Mouse (Mus musculus) granulocyte monocyte progenitor cell, adult 5-6 weeks (primary cell): ENCODE measurements around the gene B230118H07Rik. TPM values are rescaled to one million over a fixed set of nuclear protein-coding genes. Genes with fewer than 3 reads are reported as not detected.
"Not testable (repeated sequence)": the region's sequence is repeated elsewhere in the genome, so short reads cannot be mapped to it uniquely, and the experiment has no call there.

Experiments used
- ATAC-seq: replicated peaks from 2 replicates; pipeline ENCODE4 v1.8.0; 2016; ENCODE audit warnings: mild to moderate bottlenecking, moderate TSS enrichment, inconsistent platforms; ENCODE audit not compliant: poor library complexity, severe bottlenecking
- total RNA-seq, 2 experiments: library from RNA; stranded (forward) in 1 of 2; stranded (reverse) in 1 of 2; fragments of 200-712, 200-1000 nt in 1 of 2; fragments of >200 nt in 1 of 2; fragmentation: Nextera tagmentation in 1 of 2; gene quantifications; 2 replicates each; pipeline ENCODE4 v1.2.3; 2014 to 2017

Gene B230118H07Rik
- total RNA-seq, 2 experiments from 2014 or later, result 110 to 126 TPM

DNA sequence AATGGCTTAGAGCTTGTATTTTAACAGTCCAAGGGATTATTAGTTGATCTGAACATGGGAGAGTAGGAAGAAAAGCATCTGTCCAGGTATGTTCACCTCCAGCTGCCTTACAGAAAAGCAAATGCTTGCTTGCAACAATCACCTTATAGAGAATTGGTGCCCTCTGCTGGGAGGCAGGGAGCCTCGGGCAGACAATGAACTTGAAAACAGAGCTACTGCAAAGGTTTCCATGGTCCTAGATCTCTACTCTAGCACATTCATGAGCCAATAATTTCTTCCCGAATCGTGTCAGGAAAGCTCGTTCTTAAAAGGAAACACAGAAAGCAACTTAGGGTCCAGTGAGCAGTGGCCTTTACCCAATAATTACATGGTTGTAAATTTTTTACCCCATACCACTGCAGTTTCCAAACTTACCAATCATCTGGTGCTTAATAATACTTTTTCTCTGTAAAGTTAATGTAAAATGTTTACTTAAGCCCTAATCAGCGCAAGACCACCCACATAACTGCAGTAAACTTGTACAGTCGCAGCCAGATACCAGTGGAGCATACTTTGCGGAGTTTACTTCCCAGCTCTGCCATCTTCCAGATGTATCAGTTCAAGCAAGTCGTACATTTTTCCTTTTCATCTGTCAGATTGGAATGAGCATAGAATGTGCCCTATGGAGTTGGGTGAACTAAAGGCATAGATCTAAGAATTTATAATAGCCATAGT is 105.5 kb downstream of the B230118H07Rik start:
- no peak for ATAC-seq

DNA sequence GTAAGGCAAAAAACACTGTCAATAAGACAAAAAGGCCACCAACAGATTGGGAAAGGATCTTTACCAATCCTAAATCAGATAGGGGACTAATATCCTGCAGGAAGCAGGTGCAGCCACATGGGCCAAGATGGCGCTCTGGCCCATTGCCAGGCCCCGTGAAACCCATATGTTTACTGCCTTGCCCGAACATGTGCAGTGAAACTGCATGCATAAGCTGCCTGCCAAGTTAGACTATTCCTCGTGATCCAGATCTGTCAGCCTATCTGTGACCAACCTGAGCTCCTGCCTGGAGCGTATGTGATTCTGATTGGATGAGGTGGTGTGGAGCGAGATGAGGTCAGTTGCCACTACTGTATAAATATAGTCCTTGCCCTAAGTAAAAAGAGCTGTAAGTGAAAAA is 112.4 kb downstream of the B230118H07Rik start:
- ATAC-seq, result not testable (repeated sequence)

DNA sequence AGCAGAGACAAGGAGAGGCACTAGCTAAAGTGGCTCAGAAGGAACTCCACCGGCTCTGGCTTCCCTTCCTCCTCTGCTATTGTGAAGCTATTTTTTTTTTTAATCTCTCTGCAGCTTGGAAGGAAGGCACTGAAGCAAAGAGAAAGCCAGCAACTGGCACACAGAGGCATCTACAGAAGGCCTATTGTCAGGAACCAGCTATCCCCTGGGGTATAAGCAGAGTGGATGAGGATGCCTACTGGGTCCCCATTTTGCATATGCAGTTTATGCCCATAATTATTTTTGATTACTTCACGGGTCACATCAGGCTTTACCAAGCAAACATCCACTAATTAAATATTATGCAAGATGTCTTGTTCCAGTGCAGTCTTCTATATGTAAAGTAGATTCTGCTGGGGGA is 115.6 kb downstream of the B230118H07Rik start:
- no peak for ATAC-seq

DNA sequence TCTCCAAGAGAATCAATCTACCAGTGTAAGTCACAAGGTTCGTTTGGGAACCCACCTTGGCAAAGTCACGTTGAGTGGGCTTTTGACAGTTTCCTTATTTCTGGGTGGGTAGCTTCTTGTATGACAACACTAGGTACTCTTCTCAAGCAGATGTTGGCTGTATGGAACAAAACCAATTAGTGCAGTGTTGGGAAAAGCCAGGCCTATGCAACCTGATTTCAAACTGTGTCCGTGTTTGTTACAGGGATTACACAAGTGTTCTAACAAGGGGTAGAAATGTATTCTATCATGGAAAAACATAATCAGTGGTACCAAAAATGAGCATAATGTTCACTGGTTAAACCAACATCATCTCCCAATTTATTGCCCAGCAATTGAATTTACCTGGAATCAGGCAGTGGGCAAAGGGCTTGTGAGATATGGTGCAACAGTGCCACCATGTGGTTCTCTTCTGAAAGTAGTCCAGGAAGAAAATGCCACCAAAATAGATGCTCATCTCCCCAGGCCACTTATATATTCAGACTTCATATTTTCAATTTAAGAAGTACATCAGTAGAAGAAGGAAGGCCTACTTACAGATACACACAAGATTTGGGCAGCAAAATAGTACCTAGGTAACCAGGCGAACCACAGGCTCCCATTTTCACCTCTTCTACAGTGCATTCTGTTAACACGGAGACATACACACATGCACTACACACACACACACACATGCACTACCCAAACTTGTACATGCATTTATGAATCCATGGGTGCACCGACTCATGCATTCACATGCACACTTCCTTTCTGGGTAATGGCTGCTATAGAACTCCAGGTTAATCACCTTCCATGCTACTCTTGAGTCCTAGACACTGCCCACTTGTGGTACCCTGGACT is 123.6 kb downstream of the B230118H07Rik start:
- 0 out of 2 replicates have a peak, but pooled peaks have one; percentile 42 for ATAC-seq

DNA sequence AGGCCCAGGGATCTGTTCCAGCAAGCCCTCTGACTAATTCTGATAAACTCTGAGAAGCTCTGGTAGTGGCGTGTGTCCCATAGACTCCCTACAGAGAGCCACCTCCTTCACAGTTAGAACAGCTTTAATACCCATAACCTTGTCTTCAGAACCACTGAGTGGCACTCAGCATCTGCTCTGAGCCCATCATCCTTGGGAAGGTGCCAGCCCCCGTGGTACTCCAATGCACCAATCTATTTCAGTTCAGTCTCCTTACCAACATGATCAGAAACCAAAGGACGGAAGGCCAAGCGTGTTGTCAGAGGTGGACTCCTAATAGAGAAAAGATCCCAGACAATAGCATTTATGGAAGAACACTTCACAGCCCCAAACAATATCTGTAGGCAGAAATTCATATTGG is 124.2 kb downstream of the B230118H07Rik start:
- no peak for ATAC-seq

DNA sequence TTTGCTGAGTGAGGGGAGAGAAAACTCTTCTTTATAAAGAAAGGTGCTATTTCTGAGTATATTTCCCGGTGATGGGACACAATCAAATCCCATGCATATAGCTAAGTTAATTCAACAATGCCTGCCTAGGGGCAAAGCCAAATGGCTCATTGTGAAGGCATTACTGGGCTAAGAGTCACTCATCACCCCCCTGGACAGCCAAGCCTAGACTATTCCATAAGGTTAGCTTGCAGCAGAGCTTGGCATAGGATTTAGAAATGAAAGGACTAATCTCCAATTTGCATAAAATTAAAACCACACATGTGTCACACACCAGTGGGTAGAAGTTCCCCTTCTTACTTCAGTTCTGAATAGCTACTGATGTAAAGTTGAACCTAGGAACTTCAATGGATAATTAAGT is 128.8 kb downstream of the B230118H07Rik start:
- no peak for ATAC-seq

DNA sequence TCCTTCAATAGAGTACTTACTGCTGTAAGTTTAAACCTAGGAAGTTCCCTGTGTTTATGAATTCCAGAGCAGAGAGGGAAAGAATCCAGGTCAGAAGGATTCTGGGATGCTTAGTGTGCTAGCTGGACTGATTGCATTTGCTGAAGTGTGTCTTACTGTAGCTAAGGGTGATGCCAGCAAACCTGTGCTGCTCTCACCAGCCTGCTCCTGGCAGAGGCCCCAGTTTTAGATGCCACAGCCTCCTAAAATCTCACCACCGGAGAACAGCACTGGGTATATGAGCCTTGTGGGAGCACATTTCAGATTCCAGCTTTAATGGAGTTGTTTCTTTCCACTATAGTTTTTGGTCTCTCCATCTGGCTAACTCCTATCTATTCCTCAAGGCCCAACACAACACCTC is 129.4 kb downstream of the B230118H07Rik start:
- ATAC-seq, result no peak

Other genes with a start within 250 kb of the B230118H07Rik start
- 0.26 and 2.9 TPM in 2 replicates for gene Rag2, start 24.8 kb downstream of the B230118H07Rik start, total RNA-seq (2014; fragmentation: Nextera tagmentation)
- 0.52 and 0.90 TPM in 2 replicates for gene Rag2, start 24.8 kb downstream of the B230118H07Rik start, total RNA-seq (2017)
- not detected in 2 replicates for gene Rag1, start within 50 bp of the B230118H07Rik start, total RNA-seq (2014; fragmentation: Nextera tagmentation)
- not detected in 2 replicates for gene Rag1, start within 50 bp of the B230118H07Rik start, total RNA-seq (2017)
- gene Traf6, start 28.9 kb upstream of the B230118H07Rik start, total RNA-seq (2014; fragmentation: Nextera tagmentation), result 21.6 and 21.9 TPM in 2 replicates
- 15.3 and 22.9 TPM in 2 replicates for gene Traf6, start 28.9 kb upstream of the B230118H07Rik start, total RNA-seq (2017)
- not detected in 2 replicates for gene Prr5l, start 233.5 kb upstream of the B230118H07Rik start, total RNA-seq (2014; fragmentation: Nextera tagmentation)
- not detected in 2 replicates for gene Prr5l, start 233.5 kb upstream of the B230118H07Rik start, total RNA-seq (2017)
- gene Commd9, start 236.7 kb upstream of the B230118H07Rik start, total RNA-seq (2014; fragmentation: Nextera tagmentation), result 13.3 and 30.9 TPM in 2 replicates
- 24.5 and 40.7 TPM in 2 replicates for gene Commd9, start 236.7 kb upstream of the B230118H07Rik start, total RNA-seq (2017)